Mouse (Mus musculus): ENCODE measurements around the gene Olfr1395. TPM values are rescaled to one million over a fixed set of nuclear protein-coding genes. Genes with fewer than 3 reads are reported as not detected.
A peak's percentile ranks its signal among the peaks of the same experiment; 100 is the strongest.

Olfr1395 gene
- not detected in 2 replicates for polyA plus RNA-seq (2014; fragmentation: Nextera tagmentation; extraction: Ambion mirVana)

GRCm38 (mm10) chr11:49141974-49142373 lies at the start of gene Olfr1395:
Gene Olfr1395, plus strand, starts transcription at chr11:49142274.
- Histone ChIP-seq H3K4me3 (ENCODE audit: low read depth, low read length) (no peak within 1 kb of the TSS), H3K27ac (ENCODE audit: low read depth) (no peak within 1 kb of the TSS), H3K9me3 (ENCODE audit: control insufficient read depth, low read length) (no peaks in the 10 kb centered on the region), H3K9ac (ENCODE audit: low read length) (no peak within 1 kb of the TSS), H3K4me2 (ENCODE audit: low read length) (no peak within 1 kb of the TSS), H3K4me1 (replicated peaks; ENCODE audit: control insufficient read depth, insufficient read depth, low read length) (no peaks in the 10 kb centered on the region), H3K27me3 (replicated peaks; ENCODE audit: control insufficient read depth, insufficient read depth, low read length) (no peaks in the 10 kb centered on the region), H3K36me3 (ENCODE audit: control insufficient read depth, insufficient read depth, low read length) (no peaks in the 10 kb centered on the region)
- WGBS, result 91% methylated on average over 6 of the region's 6 CpGs
- no peak for ATAC-seq (replicated peaks; ENCODE audit: low FRiP score, low TSS enrichment, low read depth)
- DNase-seq (ENCODE audit: low spot score), result no peak

DNA sequence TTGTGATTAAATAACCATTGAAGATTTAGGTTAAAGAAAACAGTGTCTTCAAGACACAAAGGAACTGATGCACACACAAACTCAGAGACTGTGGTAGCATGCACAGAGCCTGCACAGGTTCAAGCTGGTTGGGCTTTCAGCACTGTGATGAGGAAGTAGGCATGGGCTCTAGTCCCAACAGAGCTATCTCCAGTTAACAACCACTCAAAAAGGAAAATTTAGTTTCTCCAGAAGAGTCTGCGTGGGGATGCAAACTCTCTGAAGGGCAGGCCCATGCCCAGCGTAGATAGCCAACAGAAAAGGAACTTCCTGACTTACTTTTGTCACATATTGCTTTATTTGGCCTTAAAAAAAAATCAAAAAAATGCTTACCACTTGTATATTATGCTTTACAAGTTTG lies 49.3 kb upstream of the Olfr1395 start:
- ATAC-seq (replicated peaks; ENCODE audit: low FRiP score, low TSS enrichment, low read depth), result no peak
- Histone ChIP-seq H3K27me3 (replicated peaks; ENCODE audit: control insufficient read depth, insufficient read depth, low read length) (no peaks in the 10 kb centered on the region), H3K9ac (ENCODE audit: low read length) (no peak overlapping the region), H3K27ac (ENCODE audit: low read depth) (no peak overlapping the region), H3K4me1 (replicated peaks; ENCODE audit: control insufficient read depth, insufficient read depth, low read length) (peaks cover 9% of the 10 kb centered on the region; the same call in 1 of the 2 replicates), H3K4me2 (ENCODE audit: low read length) (no peak overlapping the region), H3K36me3 (ENCODE audit: control insufficient read depth, insufficient read depth, low read length) (no peaks in the 10 kb centered on the region), H3K4me3 (ENCODE audit: low read depth, low read length) (no peak overlapping the region), H3K9me3 (ENCODE audit: control insufficient read depth, low read length) (no peaks in the 10 kb centered on the region)
- DNase-seq (ENCODE audit: low spot score), result no peak
- WGBS, result 87% methylated on average over 2 of the region's 2 CpGs

DNA sequence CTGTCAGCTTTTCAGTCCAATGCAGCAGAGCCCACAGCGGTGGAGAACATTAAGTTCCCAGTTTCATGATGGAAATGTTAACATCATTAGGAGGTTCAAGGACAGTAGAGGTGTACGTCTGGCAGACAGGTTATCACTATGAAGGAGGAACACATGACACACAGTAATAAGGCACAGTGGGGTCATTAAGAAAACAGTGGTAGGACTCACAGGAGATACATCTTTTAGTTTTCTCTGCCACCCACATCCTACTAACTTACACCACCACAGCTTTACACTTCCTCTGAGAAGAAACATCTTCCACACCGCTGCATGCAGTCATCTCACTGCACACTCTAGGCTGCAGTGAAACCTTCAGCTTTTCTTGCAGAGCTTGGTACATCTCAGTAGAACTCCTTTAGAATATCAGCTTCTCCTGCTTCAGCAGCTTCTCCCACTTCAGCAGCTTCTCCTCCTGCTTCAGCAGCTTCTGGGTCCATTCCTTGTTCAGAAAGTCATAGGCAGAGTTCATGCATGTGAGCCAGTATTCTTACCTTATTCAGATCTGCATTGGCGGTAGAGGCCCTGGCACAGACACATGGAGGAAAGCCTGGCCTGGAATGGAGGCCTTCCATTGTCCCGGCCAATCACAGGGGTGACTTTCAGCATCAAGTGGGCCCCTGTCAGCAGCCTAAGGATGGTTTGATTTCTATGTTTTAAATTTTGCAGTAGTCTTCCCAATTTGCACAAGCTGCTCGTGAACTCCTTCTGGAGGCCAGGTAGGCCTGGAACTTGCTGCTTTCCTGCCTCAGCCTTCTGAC lies 48.0 kb upstream of the Olfr1395 start:
- H3K4me2 ChIP-seq (ENCODE audit: low read length), result no peak overlapping the region
- WGBS, result 80% methylated on average over 6 of the region's 6 CpGs
- no peak overlapping the region for H3K4me3 ChIP-seq (ENCODE audit: low read depth, low read length)
- ATAC-seq (replicated peaks; ENCODE audit: low FRiP score, low TSS enrichment, low read depth), result no peak
- no peaks in the 10 kb centered on the region for H3K27me3 ChIP-seq (replicated peaks; ENCODE audit: control insufficient read depth, insufficient read depth, low read length)
- H3K4me1 ChIP-seq (replicated peaks; ENCODE audit: control insufficient read depth, insufficient read depth, low read length), result no peaks in the 10 kb centered on the region
- H3K9me3 ChIP-seq (ENCODE audit: control insufficient read depth, low read length), result no peaks in the 10 kb centered on the region
- H3K36me3 ChIP-seq (ENCODE audit: control insufficient read depth, insufficient read depth, low read length), result no peaks in the 10 kb centered on the region
- DNase-seq (ENCODE audit: low spot score), result no peak
- no peak overlapping the region for H3K27ac ChIP-seq (ENCODE audit: low read depth)
- H3K9ac ChIP-seq (ENCODE audit: low read length), result no peak overlapping the region

GRCm38 (mm10) chr11:49095367-49095766 lies 46.7 kb upstream of the Olfr1395 start:
- ATAC-seq (replicated peaks; ENCODE audit: low FRiP score, low TSS enrichment, low read depth), result no peak
- Histone ChIP-seq H3K9me3 (ENCODE audit: control insufficient read depth, low read length) (no peaks in the 10 kb centered on the region), H3K27me3 (replicated peaks; ENCODE audit: control insufficient read depth, insufficient read depth, low read length) (no peaks in the 10 kb centered on the region), H3K9ac (ENCODE audit: low read length) (no peak overlapping the region), H3K4me2 (ENCODE audit: low read length) (no peak overlapping the region), H3K36me3 (ENCODE audit: control insufficient read depth, insufficient read depth, low read length) (no peaks in the 10 kb centered on the region), H3K4me3 (ENCODE audit: low read depth, low read length) (no peak overlapping the region), H3K27ac (ENCODE audit: low read depth) (no peak overlapping the region), H3K4me1 (replicated peaks; ENCODE audit: control insufficient read depth, insufficient read depth, low read length) (no peaks in the 10 kb centered on the region)
- DNase-seq (ENCODE audit: low spot score), result no peak
- whole genome bisulfite sequencing, result 91% methylated on average over 4 of the region's 4 CpGs

- Histone ChIP-seq H3K4me2 (ENCODE audit: low read length) (no peak overlapping the region), H3K4me3 (ENCODE audit: low read depth, low read length) (no peak overlapping the region), H3K4me1 (replicated peaks; ENCODE audit: control insufficient read depth, insufficient read depth, low read length) (peaks cover 11% of the 10 kb centered on the region), H3K36me3 (ENCODE audit: control insufficient read depth, insufficient read depth, low read length) (no peaks in the 10 kb centered on the region), H3K27me3 (replicated peaks; ENCODE audit: control insufficient read depth, insufficient read depth, low read length) (no peaks in the 10 kb centered on the region), H3K9ac (ENCODE audit: low read length) (no peak overlapping the region), H3K27ac (ENCODE audit: low read depth) (no peak overlapping the region), H3K9me3 (ENCODE audit: control insufficient read depth, low read length) (no peaks in the 10 kb centered on the region)
- DNase-seq (ENCODE audit: low spot score) (no peak), ATAC-seq (replicated peaks; ENCODE audit: low FRiP score, low TSS enrichment, low read depth) (no peak)
- WGBS, result 88% methylated on average over 3 of the region's 3 CpGs
Measured at GRCm38 (mm10) chr11:49100409-49100808, 41.7 kb upstream of the Olfr1395 start.

DNA sequence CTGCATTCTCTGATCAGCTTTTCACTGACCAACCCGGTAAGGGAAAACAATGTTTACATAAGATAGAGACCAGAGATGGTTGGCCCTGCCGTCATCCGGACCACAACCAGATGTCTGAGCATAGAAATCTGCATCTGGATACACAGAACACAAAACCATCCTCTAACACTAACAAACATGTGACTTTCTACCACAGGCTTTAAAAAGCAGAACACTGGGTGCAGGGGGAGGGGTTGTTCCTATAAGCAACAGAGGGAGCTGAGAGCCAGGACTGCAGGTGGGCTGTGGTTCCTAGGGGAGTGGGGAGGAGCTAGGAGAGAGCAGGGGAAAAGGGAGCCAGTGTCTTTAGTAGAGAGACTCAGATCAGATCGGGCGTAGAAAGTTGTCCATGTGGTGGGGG lies 40.6 kb upstream of the Olfr1395 start:
- H3K4me3 ChIP-seq (ENCODE audit: low read depth, low read length), result no peak overlapping the region
- H3K36me3 ChIP-seq (ENCODE audit: control insufficient read depth, insufficient read depth, low read length), result no peaks in the 10 kb centered on the region
- no peak for ATAC-seq (replicated peaks; ENCODE audit: low FRiP score, low TSS enrichment, low read depth)
- peaks cover 11% of the 10 kb centered on the region for H3K4me1 ChIP-seq (replicated peaks; ENCODE audit: control insufficient read depth, insufficient read depth, low read length)
- no peak overlapping the region for H3K9ac ChIP-seq (ENCODE audit: low read length)
- DNase-seq (ENCODE audit: low spot score), result no peak
- H3K27me3 ChIP-seq (replicated peaks; ENCODE audit: control insufficient read depth, insufficient read depth, low read length), result no peaks in the 10 kb centered on the region
- no peak overlapping the region for H3K4me2 ChIP-seq (ENCODE audit: low read length)
- WGBS, result 17% methylated on average over 5 of the region's 5 CpGs
- no peaks in the 10 kb centered on the region for H3K9me3 ChIP-seq (ENCODE audit: control insufficient read depth, low read length)
- H3K27ac ChIP-seq (ENCODE audit: low read depth), result no peak overlapping the region

- H3K27ac ChIP-seq (ENCODE audit: low read depth), result no peak overlapping the region
- no peaks in the 10 kb centered on the region for H3K27me3 ChIP-seq (replicated peaks; ENCODE audit: control insufficient read depth, insufficient read depth, low read length)
- H3K4me3 ChIP-seq (ENCODE audit: low read depth, low read length), result no peak overlapping the region
- no peaks in the 10 kb centered on the region for H3K36me3 ChIP-seq (ENCODE audit: control insufficient read depth, insufficient read depth, low read length)
- ATAC-seq (replicated peaks; ENCODE audit: low FRiP score, low TSS enrichment, low read depth), result peak; percentile 38
- no peak overlapping the region for H3K4me2 ChIP-seq (ENCODE audit: low read length)
- H3K9me3 ChIP-seq (ENCODE audit: control insufficient read depth, low read length), result no peaks in the 10 kb centered on the region
- DNase-seq (ENCODE audit: low spot score), result peak; percentile 95
- peaks cover 11% of the 10 kb centered on the region for H3K4me1 ChIP-seq (replicated peaks; ENCODE audit: control insufficient read depth, insufficient read depth, low read length)
- WGBS, result 8% methylated on average over 8 of the region's 8 CpGs
- H3K9ac ChIP-seq (ENCODE audit: low read length), result no peak overlapping the region
Measured at GRCm38 (mm10) chr11:49103047-49103693, 38.9 kb upstream of the Olfr1395 start.

- DNase-seq (ENCODE audit: low spot score) (no peak), ATAC-seq (replicated peaks; ENCODE audit: low FRiP score, low TSS enrichment, low read depth) (no peak)
- H3K36me3 ChIP-seq (ENCODE audit: control insufficient read depth, insufficient read depth, low read length), result no peaks in the 10 kb centered on the region
- no peak overlapping the region for H3K4me3 ChIP-seq (ENCODE audit: low read depth, low read length)
- no peaks in the 10 kb centered on the region for H3K9me3 ChIP-seq (ENCODE audit: control insufficient read depth, low read length)
- 71% methylated on average over 1 of the region's 1 CpGs for WGBS
- H3K27ac ChIP-seq (ENCODE audit: low read depth), result no peak overlapping the region
- no peak overlapping the region for H3K9ac ChIP-seq (ENCODE audit: low read length)
- no peaks in the 10 kb centered on the region for H3K27me3 ChIP-seq (replicated peaks; ENCODE audit: control insufficient read depth, insufficient read depth, low read length)
- no peak overlapping the region for H3K4me2 ChIP-seq (ENCODE audit: low read length)
- H3K4me1 ChIP-seq (replicated peaks; ENCODE audit: control insufficient read depth, insufficient read depth, low read length), result peaks cover 11% of the 10 kb centered on the region
Measured at GRCm38 (mm10) chr11:49105752-49106151, 36.3 kb upstream of the Olfr1395 start.

All from intestine, embryonic 14.5 days (tissue).